Mouse (Mus musculus) erythroblast, embryonic 14.5 days (primary cell): Measurements from ENCODE around the gene Spata5. TPM values are rescaled to one million over a fixed set of nuclear protein-coding genes. Genes with fewer than 3 reads are reported as not detected.

Experiments
- H3K27me3 ChIP-seq: 2 replicates; pipeline ENCODE4 v1.6.1; 2012; ENCODE audit warnings: inconsistent platforms; ENCODE audit not compliant: control insufficient read depth
- H3K36me3 ChIP-seq: 2 replicates; pipeline ENCODE4 v1.6.1; 2012; ENCODE audit warnings: mild to moderate bottlenecking, inconsistent platforms; ENCODE audit not compliant: control insufficient read depth
- H3K4me1 ChIP-seq: 2 replicates; pipeline ENCODE4 v1.6.1; 2012; ENCODE audit warnings: inconsistent platforms; ENCODE audit not compliant: control insufficient read depth
- H3K4me3 ChIP-seq: replicated peaks from 2 replicates; pipeline ENCODE3; 2012; ENCODE audit warnings: moderate library complexity, mild to moderate bottlenecking, inconsistent platforms
- H3K9me3 ChIP-seq: 2 replicates; pipeline ENCODE4 v1.6.1; 2012; ENCODE audit warnings: low read length, inconsistent platforms, mixed read lengths; ENCODE audit not compliant: control insufficient read depth
- GATA1 ChIP-seq: IDR thresholded peaks from 2 replicates; pipeline ENCODE4 v1.6.1; 2012; ENCODE audit warnings: low read length, inconsistent platforms, mixed read lengths
- TAL1 ChIP-seq: IDR thresholded peaks from 3 replicates; pipeline ENCODE4 v1.6.1; 2012; ENCODE audit warnings: low read length, inconsistent platforms, mixed read lengths
- polyA plus RNA-seq: library from polyadenylated mRNA; stranded (reverse); fragments of >175 nt; gene quantifications from 2 replicates; pipeline ENCODE4 v1.2.3, GENCODE M21; 2012

Spata5 gene
- polyA plus RNA-seq, result 0.21 and 0.30 TPM in 2 replicates

DNA sequence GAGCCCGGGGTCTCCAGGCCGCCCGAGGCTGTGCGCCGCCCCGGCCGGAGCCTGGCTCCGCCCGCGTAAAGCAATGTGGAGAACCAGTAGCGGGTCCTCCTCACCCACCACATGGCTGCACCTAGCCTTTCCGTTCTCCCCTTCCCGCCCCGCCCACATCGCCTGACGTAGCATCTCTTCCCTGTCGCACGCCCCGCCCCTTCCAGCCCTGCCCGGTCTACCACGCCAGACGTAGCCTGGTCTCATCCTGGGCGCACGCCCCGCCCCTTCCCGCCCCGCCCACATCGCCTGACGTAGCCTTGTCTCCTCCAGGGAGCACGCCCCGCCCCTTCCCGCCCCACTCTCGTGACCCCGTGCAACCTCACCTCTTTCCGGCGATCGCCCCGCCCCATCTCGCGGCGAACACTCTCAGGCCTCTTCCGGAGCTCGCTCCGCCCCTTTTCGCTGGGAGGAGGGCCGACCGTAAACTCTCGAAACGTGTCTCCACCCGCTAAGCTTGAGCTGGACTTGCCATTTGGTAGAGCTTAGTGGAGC is at the start of gene Spata5:
Gene Spata5, plus strand, starts transcription at position 439 of the 534 bp plus-strand sequence.
- H3K27me3 ChIP-seq, result no peaks in the 10 kb centered on the region
- peaks cover 5% of the 10 kb centered on the region for H3K36me3 ChIP-seq
- H3K4me1 ChIP-seq, result peaks cover 28% of the 10 kb centered on the region
- TF ChIP-seq TAL1 (no peak), GATA1 (no peak)
- no peaks in the 10 kb centered on the region for H3K9me3 ChIP-seq
- peak within 1 kb of the TSS; percentile 78 for H3K4me3 ChIP-seq

DNA sequence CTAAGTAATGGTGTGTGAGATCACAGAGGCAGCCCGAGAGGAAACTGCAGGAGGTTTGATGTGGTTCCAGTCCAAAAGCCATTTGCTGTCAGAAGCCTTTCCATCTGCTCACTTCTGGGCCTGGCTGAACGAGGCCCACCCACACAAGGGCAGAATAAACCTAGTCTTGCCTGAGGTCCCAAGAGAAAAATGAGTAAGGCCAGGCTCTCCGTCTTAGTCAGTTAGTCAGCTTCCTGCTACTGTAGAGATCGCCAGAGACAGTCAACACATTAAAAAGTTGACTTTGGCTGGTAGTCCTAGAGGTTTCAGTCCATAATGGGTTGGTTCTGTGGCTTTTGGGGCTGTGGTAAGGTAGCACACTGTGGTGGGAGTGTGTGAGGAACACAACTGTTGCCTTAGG is 49.3 kb upstream of the Spata5 start:
- no peak for TF ChIP-seq GATA1
- TF ChIP-seq TAL1, result no peak
- Histone ChIP-seq H3K4me3 (no peak overlapping the region), H3K4me1 (no peaks in the 10 kb centered on the region), H3K9me3 (no peaks in the 10 kb centered on the region), H3K27me3 (no peaks in the 10 kb centered on the region; the same call in 1 of the 2 replicates), H3K36me3 (no peaks in the 10 kb centered on the region)

DNA sequence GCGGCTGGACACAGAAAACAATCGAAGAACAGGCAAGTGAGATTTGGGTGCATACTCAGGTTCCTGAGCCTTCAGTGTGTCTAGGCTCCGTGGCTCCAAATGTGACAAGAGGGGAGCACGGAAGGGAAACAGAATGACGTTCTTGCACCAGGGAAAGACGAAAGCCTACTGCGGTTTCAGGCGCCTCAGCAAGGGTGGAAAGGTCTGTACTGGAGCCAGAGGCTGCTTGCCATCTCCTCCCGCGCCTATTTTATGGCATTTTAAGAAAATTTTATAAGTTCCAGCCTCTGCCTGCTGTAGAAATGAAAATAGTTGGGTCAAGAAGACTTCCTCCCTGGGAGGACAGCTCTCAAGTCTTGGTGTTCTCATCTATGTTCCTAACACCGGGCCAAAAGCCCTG is 46.0 kb upstream of the Spata5 start:
- no peak for TF ChIP-seq TAL1
- TF ChIP-seq GATA1, result no peak
- no peaks in the 10 kb centered on the region; the same call in 1 of the 2 replicates for H3K9me3 ChIP-seq
- no peak overlapping the region for H3K4me3 ChIP-seq
- no peaks in the 10 kb centered on the region for H3K4me1 ChIP-seq
- H3K36me3 ChIP-seq, result no peaks in the 10 kb centered on the region
- no peaks in the 10 kb centered on the region for H3K27me3 ChIP-seq

DNA sequence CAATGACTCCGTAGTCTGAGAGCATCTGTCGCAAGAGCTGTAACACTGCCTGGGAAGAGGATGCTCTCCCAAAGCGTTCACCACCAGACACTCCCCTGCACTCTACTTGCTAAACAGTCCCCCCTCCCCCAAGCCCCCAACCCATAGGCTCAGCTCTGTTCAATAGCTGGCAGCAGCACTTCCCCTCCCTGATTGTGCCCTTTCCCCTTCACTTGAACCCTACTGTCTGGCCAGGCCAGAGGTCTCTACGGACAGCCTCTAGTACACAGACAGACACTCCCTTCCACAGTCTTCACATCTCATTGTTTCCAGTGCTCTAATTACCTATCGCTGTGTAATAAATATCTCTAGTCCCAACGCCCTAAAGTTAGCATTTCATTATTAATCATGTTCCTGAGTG is 41.8 kb upstream of the Spata5 start:
- Histone ChIP-seq H3K4me3 (no peak overlapping the region), H3K9me3 (no peaks in the 10 kb centered on the region; the same call in 1 of the 2 replicates), H3K27me3 (no peaks in the 10 kb centered on the region), H3K36me3 (no peaks in the 10 kb centered on the region), H3K4me1 (no peaks in the 10 kb centered on the region)
- TF ChIP-seq TAL1 (no peak), GATA1 (no peak)

DNA sequence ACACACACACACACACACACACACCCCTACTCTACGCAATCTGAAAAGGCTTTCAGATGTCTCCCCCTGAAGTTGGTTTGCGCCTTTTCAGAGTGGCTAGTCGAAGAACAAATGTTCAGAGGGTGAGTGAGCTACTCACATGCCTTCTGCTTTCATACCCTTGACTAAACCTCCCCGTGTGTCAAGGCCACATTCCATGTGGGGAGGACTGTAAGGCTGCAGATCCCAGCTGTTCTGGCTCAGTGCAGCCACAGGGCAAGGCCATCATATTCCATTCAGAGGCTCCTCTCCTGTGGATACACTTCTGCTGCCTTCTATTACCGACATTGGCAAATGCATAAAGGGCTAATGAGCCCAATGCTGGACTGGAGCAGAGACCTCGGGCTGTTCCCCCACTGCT is 41.3 kb upstream of the Spata5 start:
- H3K27me3 ChIP-seq, result no peaks in the 10 kb centered on the region
- TF ChIP-seq GATA1 (no peak), TAL1 (no peak)

DNA sequence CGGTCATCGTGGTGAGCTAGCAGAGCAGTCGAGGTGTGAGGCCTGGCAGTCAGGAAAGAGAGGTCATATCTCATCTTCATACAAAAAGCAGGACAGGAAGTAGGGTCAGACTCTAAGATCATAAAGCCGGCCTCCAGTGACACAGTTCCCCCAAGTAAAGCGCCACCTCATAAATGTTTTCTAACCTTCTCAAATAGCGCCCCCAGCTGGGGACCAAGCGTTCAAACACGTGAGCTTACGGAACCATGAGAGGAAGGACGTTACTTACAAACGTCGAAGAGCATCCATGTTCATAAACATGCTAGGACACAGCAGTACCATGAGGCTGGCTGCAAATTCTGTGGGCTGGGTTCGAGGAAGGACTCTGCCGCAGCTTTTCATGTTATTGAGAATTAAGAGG is 40.5 kb upstream of the Spata5 start:
- H3K9me3 ChIP-seq, result no peaks in the 10 kb centered on the region; the same call in 1 of the 2 replicates
- no peaks in the 10 kb centered on the region for H3K4me1 ChIP-seq
- TF ChIP-seq GATA1, result no peak
- TF ChIP-seq TAL1, result no peak
- H3K4me3 ChIP-seq, result no peak overlapping the region
- H3K27me3 ChIP-seq, result no peaks in the 10 kb centered on the region
- no peaks in the 10 kb centered on the region for H3K36me3 ChIP-seq

More for the DNA sequence above, 41.3 kb upstream of the Spata5 start:
- H3K4me1 ChIP-seq, result no peaks in the 10 kb centered on the region
- no peaks in the 10 kb centered on the region; the same call in 1 of the 2 replicates for H3K9me3 ChIP-seq
- H3K36me3 ChIP-seq, result no peaks in the 10 kb centered on the region
- no peak overlapping the region for H3K4me3 ChIP-seq

DNA sequence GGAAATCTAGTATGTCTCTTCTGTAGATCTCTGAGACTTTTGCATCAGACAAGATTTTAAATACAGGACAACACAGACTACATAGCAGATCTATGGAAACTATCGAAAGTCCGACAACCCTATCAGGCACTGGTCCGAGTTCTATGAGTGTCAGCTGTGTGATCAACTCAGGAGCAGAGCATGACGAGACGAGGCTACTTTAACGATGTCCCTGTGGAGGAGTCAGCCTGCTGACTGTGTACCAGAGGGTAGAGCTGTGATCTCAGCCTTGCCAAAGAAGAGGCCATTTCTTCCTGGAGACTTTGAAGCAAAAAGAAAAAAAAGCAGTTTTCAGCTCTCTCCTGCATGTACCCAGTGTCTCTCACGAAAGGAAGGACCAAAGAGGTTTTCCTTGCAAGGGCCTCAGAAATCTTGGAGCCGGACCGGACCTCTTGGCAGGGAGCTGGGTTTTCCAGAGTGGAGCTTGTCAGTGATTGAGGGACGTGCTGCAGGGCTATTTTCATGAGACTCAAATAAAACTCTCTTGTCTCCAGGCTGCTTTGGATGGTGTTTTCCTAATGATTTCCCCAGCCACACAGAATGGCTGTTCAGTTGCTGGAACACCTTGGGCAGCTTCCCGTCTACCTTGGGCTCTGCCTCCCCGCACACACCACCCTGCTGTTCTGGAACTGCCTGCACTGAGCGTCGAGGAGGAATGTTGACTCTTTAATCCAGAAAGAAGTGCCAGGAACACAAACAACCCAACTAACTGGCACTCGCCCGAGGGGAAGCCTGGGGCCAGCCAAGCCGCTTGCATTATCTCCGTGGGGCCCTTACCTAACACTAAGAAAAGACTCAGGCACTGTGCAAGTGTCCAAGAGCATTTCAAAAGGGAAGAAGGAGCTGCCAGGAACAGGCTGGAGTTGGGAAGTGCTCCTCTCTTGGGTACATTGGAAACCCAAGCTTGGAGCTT is 39.5 kb upstream of the Spata5 start:
- H3K9me3 ChIP-seq, result no peaks in the 10 kb centered on the region; the same call in 1 of the 2 replicates
- no peaks in the 10 kb centered on the region for H3K36me3 ChIP-seq
- no peaks in the 10 kb centered on the region for H3K27me3 ChIP-seq
- H3K4me3 ChIP-seq, result no peak overlapping the region
- H3K4me1 ChIP-seq, result no peaks in the 10 kb centered on the region
- TF ChIP-seq TAL1, result no peak

DNA sequence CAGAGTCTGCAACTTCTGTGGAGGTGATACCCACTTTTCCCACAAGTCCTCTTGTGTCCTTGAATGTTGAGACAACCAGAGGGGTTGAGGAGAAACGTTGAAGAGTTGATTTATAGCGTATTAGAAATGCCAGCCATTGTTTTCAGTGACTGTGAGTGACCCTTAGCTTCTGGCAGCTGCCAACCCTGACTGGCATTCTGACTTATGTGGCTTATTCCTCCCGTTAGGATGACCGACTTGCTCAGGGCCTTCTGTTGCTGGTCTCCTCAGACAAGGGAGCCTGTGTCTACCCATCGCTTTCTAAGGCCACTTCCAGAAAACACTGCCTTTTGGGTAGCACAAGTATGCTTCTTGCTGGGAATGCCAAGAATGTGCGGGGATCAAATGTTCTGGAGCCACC is 38.2 kb upstream of the Spata5 start:
- Histone ChIP-seq H3K9me3 (no peaks in the 10 kb centered on the region; the same call in 1 of the 2 replicates), H3K4me3 (no peak overlapping the region), H3K4me1 (no peaks in the 10 kb centered on the region), H3K36me3 (no peaks in the 10 kb centered on the region), H3K27me3 (no peaks in the 10 kb centered on the region)
- TF ChIP-seq TAL1, result no peak
- TF ChIP-seq GATA1, result no peak

DNA sequence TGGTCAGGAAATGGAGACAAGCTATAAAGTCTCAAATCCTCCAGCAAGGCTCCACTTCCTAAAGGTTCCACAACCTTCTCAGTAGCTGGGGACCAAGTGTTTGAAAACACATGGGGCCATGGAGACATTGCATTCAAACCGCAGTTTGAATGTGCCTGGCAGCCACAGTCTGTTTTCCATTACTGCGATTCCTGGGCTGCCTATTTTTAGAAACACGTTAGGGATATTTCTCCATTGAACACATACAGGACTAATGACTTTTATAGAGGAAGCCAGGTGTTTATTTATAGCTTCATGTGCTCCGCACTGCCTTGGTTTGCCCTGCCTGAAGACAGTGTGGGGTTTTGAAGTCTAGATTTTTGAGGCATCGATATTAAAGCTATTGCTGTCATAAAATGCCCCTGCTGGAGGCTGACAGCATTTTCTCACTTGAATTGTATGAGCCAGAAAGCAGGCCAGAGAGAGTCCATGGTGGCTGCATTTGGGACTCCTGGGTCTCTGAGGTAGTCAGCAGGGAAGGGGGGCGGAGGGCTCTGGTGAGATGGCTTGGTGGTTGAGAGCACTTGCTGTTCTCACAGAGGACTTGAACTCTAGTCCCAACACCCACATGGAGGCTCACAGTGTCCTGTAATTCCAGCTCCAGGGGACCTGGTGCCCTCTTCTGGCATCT is 36.5 kb upstream of the Spata5 start:
- TF ChIP-seq GATA1, result no peak
- TF ChIP-seq TAL1, result no peak
- Histone ChIP-seq H3K36me3 (no peaks in the 10 kb centered on the region), H3K9me3 (no peaks in the 10 kb centered on the region), H3K4me1 (no peaks in the 10 kb centered on the region), H3K27me3 (no peaks in the 10 kb centered on the region), H3K4me3 (no peak overlapping the region)
